Mouse (Mus musculus) liver, adult (tissue): ENCODE results near the gene Nodal.

ENCODE experiments used
- GATA4 ChIP-seq: IDR thresholded peaks from 2 replicates; pipeline ENCODE4 v1.6.1; 2014; ENCODE audit warnings: mild to moderate bottlenecking, low read length; ENCODE audit not compliant: insufficient replicate concordance

Gene Nodal

GRCm38 (mm10) chr10:61415890-61416289, 1.9 kb upstream of the Nodal start:
- TF ChIP-seq GATA4, result no peak

- no peak for TF ChIP-seq GATA4
Measured at GRCm38 (mm10) chr10:61416561-61416960, 1.2 kb upstream of the Nodal start.

- no peak for TF ChIP-seq GATA4
Measured at GRCm38 (mm10) chr10:61417046-61417445, 726 bp upstream of the Nodal start.

GRCm38 (mm10) chr10:61418131-61418900, 544 bp downstream of the Nodal start:
- TF ChIP-seq GATA4, result no peak

GRCm38 (mm10) chr10:61419146-61419545, 1.4 kb downstream of the Nodal start:
- TF ChIP-seq GATA4, result no peak

- TF ChIP-seq GATA4, result no peak
Measured at GRCm38 (mm10) chr10:61420011-61420410, 2.2 kb downstream of the Nodal start.

- no peak for TF ChIP-seq GATA4
Measured at GRCm38 (mm10) chr10:61422861-61423260, 5.1 kb downstream of the Nodal start.

GRCm38 (mm10) chr10:61423289-61423688, 5.5 kb downstream of the Nodal start:
- TF ChIP-seq GATA4, result peak; percentile 12; the same call in 1 of the 2 replicates

- TF ChIP-seq GATA4, result no peak
Measured at GRCm38 (mm10) chr10:61424500-61424899, 6.7 kb downstream of the Nodal start.

GRCm38 (mm10) chr10:61425047-61425446, 7.3 kb downstream of the Nodal start:
- no peak for TF ChIP-seq GATA4

GRCm38 (mm10) chr10:61426251-61426757, 8.5 kb downstream of the Nodal start:
- peak; percentile 75 for TF ChIP-seq GATA4

- no peak for TF ChIP-seq GATA4
Measured at GRCm38 (mm10) chr10:61427951-61428350, 10.2 kb downstream of the Nodal start.

- no peak for TF ChIP-seq GATA4
Measured at GRCm38 (mm10) chr10:61428416-61428815, 10.6 kb downstream of the Nodal start.

- no peak for TF ChIP-seq GATA4
Measured at GRCm38 (mm10) chr10:61429043-61429442, 11.3 kb downstream of the Nodal start.

- no peak for TF ChIP-seq GATA4
Measured at GRCm38 (mm10) chr10:61431375-61431774, 13.6 kb downstream of the Nodal start.

GRCm38 (mm10) chr10:61440202-61440800, 22.5 kb downstream of the Nodal start:
- no peak for TF ChIP-seq GATA4

GRCm38 (mm10) chr10:61443456-61443855, 25.7 kb downstream of the Nodal start:
- no peak for TF ChIP-seq GATA4

GRCm38 (mm10) chr10:61443876-61444275, 26.1 kb downstream of the Nodal start:
- no peak for TF ChIP-seq GATA4
